Mouse (Mus musculus): ENCODE measurements at regions not wholly inside any gene's neighbourhood (a gene's known extent, or its start where the extent isn't known, plus 50 kb on each side); places are given as distances from the start of the nearest gene placed in this dataset.

- H3K4me3 ChIP-seq (replicated peaks; ENCODE audit: insufficient read depth, low read depth, low read length) = no peak overlapping the region
- WGBS = 90% methylated on average over 15 of the region's 15 CpGs
- DNase-seq = no peak
- H3K4me1 ChIP-seq (ENCODE audit: control insufficient read depth, insufficient read depth, low read length) = peaks cover 24% of the 10 kb centered on the region
- H3K27me3 ChIP-seq (ENCODE audit: control insufficient read depth, insufficient read depth, low read length) = no peaks in the 10 kb centered on the region
- TF ChIP-seq POLR2A (IDR thresholded peaks at IDR 0.05; ENCODE audit: borderline replicate concordance, insufficient read depth, low read length) = no peak
- no peak for TF ChIP-seq CTCF (IDR thresholded peaks at IDR 0.05; ENCODE audit: borderline replicate concordance, insufficient read depth, low read depth, low read length)
- no peak overlapping the region for H3K27ac ChIP-seq (ENCODE audit: insufficient read depth, low read length)
These were observed 436.3 kb upstream of the Zmiz1 start for GRCm38 (mm10) chr14:25022523-25023269.

- 84% methylated on average over 6 of the region's 6 CpGs for WGBS
- Histone ChIP-seq H3K27ac (ENCODE audit: insufficient read depth, low read length) (no peak overlapping the region), H3K4me1 (ENCODE audit: control insufficient read depth, insufficient read depth, low read length) (peaks cover 24% of the 10 kb centered on the region), H3K27me3 (ENCODE audit: control insufficient read depth, insufficient read depth, low read length) (no peaks in the 10 kb centered on the region), H3K4me3 (replicated peaks; ENCODE audit: insufficient read depth, low read depth, low read length) (no peak overlapping the region)
- DNase-seq = no peak
- no peak for TF ChIP-seq POLR2A (IDR thresholded peaks at IDR 0.05; ENCODE audit: borderline replicate concordance, insufficient read depth, low read length)
- no peak for TF ChIP-seq CTCF (IDR thresholded peaks at IDR 0.05; ENCODE audit: borderline replicate concordance, insufficient read depth, low read depth, low read length)
These were observed 435.6 kb upstream of the Zmiz1 start for GRCm38 (mm10) chr14:25023270-25023800.

- Histone ChIP-seq H3K4me1 (ENCODE audit: control insufficient read depth, insufficient read depth, low read length) (peaks cover 24% of the 10 kb centered on the region), H3K27ac (ENCODE audit: insufficient read depth, low read length) (no peak overlapping the region), H3K4me3 (replicated peaks; ENCODE audit: insufficient read depth, low read depth, low read length) (no peak overlapping the region), H3K27me3 (ENCODE audit: control insufficient read depth, insufficient read depth, low read length) (no peaks in the 10 kb centered on the region)
- DNase-seq = peak; percentile 71 to 82
- TF ChIP-seq POLR2A (IDR thresholded peaks at IDR 0.05; ENCODE audit: borderline replicate concordance, insufficient read depth, low read length) (no peak), CTCF (IDR thresholded peaks at IDR 0.05; ENCODE audit: borderline replicate concordance, insufficient read depth, low read depth, low read length) (no peak)
- 30% methylated on average over 6 of the region's 6 CpGs for WGBS
These were observed 433.9 kb upstream of the Zmiz1 start for GRCm38 (mm10) chr14:25025074-25025473.

- Histone ChIP-seq H3K27ac (ENCODE audit: insufficient read depth, low read length) (peak overlapping the region; percentile 49; the same call in 1 of the 2 replicates), H3K4me3 (replicated peaks; ENCODE audit: insufficient read depth, low read depth, low read length) (no peak overlapping the region), H3K27me3 (ENCODE audit: control insufficient read depth, insufficient read depth, low read length) (no peaks in the 10 kb centered on the region), H3K4me1 (ENCODE audit: control insufficient read depth, insufficient read depth, low read length) (peaks cover 29% of the 10 kb centered on the region)
- DNase-seq = peak; percentile 69 to 75
- 18% methylated on average over 3 of the region's 3 CpGs for WGBS
- TF ChIP-seq POLR2A (IDR thresholded peaks at IDR 0.05; ENCODE audit: borderline replicate concordance, insufficient read depth, low read length) = no peak
- TF ChIP-seq CTCF (IDR thresholded peaks at IDR 0.05; ENCODE audit: borderline replicate concordance, insufficient read depth, low read depth, low read length) = no peak
These were observed 431.9 kb upstream of the Zmiz1 start for GRCm38 (mm10) chr14:25027076-25027475.

GRCm38 (mm10) chr14:25027842-25028241 lies 431.1 kb upstream of the Zmiz1 start:
- TF ChIP-seq POLR2A (IDR thresholded peaks at IDR 0.05; ENCODE audit: borderline replicate concordance, insufficient read depth, low read length) = no peak
- TF ChIP-seq CTCF (IDR thresholded peaks at IDR 0.05; ENCODE audit: borderline replicate concordance, insufficient read depth, low read depth, low read length) = no peak
- no peak for DNase-seq
- 0 out of 2 replicates have a peak overlapping the region, but pooled peaks have one; percentile 49 for H3K27ac ChIP-seq (ENCODE audit: insufficient read depth, low read length)
- WGBS = 97% methylated on average over 1 of the region's 1 CpGs
- peaks cover 29% of the 10 kb centered on the region for H3K4me1 ChIP-seq (ENCODE audit: control insufficient read depth, insufficient read depth, low read length)
- no peaks in the 10 kb centered on the region for H3K27me3 ChIP-seq (ENCODE audit: control insufficient read depth, insufficient read depth, low read length)
- no peak overlapping the region for H3K4me3 ChIP-seq (replicated peaks; ENCODE audit: insufficient read depth, low read depth, low read length)

GRCm38 (mm10) chr14:25030881-25031280 lies 428.1 kb upstream of the Zmiz1 start:
- H3K27me3 ChIP-seq (ENCODE audit: control insufficient read depth, insufficient read depth, low read length) = no peaks in the 10 kb centered on the region
- no peak for DNase-seq
- no peak overlapping the region for H3K4me3 ChIP-seq (replicated peaks; ENCODE audit: insufficient read depth, low read depth, low read length)
- 88% methylated on average over 6 of the region's 6 CpGs for WGBS
- TF ChIP-seq CTCF (IDR thresholded peaks at IDR 0.05; ENCODE audit: borderline replicate concordance, insufficient read depth, low read depth, low read length) (no peak), POLR2A (IDR thresholded peaks at IDR 0.05; ENCODE audit: borderline replicate concordance, insufficient read depth, low read length) (no peak)
- no peak overlapping the region for H3K27ac ChIP-seq (ENCODE audit: insufficient read depth, low read length)
- H3K4me1 ChIP-seq (ENCODE audit: control insufficient read depth, insufficient read depth, low read length) = peaks cover 22% of the 10 kb centered on the region

GRCm38 (mm10) chr14:25031756-25032680 lies 427.0 kb upstream of the Zmiz1 start:
- no peak for DNase-seq
- H3K27me3 ChIP-seq (ENCODE audit: control insufficient read depth, insufficient read depth, low read length) = no peaks in the 10 kb centered on the region
- WGBS = 81% methylated on average over 12 of the region's 12 CpGs
- H3K4me3 ChIP-seq (replicated peaks; ENCODE audit: insufficient read depth, low read depth, low read length) = no peak overlapping the region
- TF ChIP-seq CTCF (IDR thresholded peaks at IDR 0.05; ENCODE audit: borderline replicate concordance, insufficient read depth, low read depth, low read length) (no peak), POLR2A (IDR thresholded peaks at IDR 0.05; ENCODE audit: borderline replicate concordance, insufficient read depth, low read length) (no peak)
- H3K27ac ChIP-seq (ENCODE audit: insufficient read depth, low read length) = no peak overlapping the region
- H3K4me1 ChIP-seq (ENCODE audit: control insufficient read depth, insufficient read depth, low read length) = peaks cover 12% of the 10 kb centered on the region

Measured in cerebellum, adult 2 months (tissue).